Mouse (Mus musculus): ENCODE measurements around the gene Aldh8a1. TPM values are rescaled to one million over a fixed set of nuclear protein-coding genes. Genes with fewer than 3 reads are reported as not detected.
"Not testable (repeated sequence)": the region's sequence is repeated elsewhere in the genome, so short reads cannot be mapped to it uniquely, and the experiment has no call there.

Aldh8a1 gene
- polyA plus RNA-seq, 1 experiment from 2014 or later: not detected

DNA sequence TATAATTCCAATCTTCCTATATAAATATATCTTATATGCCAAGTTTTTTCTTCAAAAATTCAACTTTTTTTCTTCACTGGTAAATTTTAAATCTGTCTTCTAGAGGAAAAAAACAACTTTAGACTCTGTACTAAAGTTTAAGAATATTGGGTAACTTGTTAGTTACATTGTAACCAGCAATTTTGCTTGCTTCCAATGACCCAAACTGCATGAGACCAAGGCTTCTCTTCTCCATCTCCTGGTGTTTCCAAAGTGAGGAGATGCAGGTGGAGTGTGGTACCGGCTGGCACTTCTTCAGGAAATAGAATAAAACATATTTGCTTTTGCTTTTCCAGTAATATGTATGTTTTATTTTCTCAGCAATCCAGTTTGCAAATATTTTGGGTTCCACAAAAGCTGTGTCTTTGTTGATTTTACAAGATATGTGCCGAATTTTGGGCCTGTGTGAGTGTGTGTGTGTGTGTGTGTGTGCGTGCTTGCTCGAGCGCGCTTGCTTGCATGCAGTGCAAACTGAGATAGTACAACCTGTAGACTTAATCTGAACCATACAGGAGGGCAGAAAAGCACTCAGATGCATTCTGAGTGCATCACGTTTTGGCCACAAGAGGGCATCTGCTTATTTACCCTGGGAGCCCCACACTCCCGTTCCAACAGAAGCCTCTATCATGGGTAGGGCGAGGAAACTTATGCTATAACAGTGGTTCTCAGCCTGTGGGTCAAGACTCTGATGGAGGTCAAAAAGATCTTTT, 1.3 kb downstream of the Aldh8a1 start:
- 75% methylated on average over 9 of the region's 9 CpGs for WGBS
- no peak overlapping the region for H3K27ac ChIP-seq
- no peaks in the 10 kb centered on the region for H3K36me3 ChIP-seq (replicated peaks)
- H3K9me3 ChIP-seq: no peaks in the 10 kb centered on the region
- no peaks in the 10 kb centered on the region for H3K27me3 ChIP-seq (ENCODE audit: poor library complexity, severe bottlenecking)
- H3K4me1 ChIP-seq: no peaks in the 10 kb centered on the region
- no peak for DNase-seq (ENCODE audit: extremely low spot score, low spot score)
- no peak overlapping the region for H3K4me3 ChIP-seq

DNA sequence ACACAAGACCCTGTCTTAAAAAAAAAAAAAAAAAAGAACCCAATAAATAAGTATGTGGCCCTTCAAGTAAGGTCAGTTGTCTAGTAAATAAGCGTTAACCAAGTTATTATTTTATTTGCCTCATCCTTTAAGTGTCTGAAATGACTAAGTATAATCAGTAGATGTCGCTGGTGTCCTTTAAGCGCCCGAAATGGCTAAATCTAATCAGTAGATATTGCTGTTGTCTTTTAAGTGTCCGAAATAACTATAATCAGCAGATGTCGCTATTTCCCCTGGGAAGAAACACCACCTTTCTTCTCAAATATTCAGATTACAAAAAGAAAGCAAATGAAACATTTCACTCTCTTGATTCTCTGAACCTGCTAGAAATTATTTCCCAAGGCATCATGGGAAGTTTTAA, 5.8 kb downstream of the Aldh8a1 start:
- 30% methylated on average over 6 of the region's 6 CpGs for WGBS
- no peaks in the 10 kb centered on the region for H3K9me3 ChIP-seq
- no peak for DNase-seq (ENCODE audit: extremely low spot score, low spot score)

DNA sequence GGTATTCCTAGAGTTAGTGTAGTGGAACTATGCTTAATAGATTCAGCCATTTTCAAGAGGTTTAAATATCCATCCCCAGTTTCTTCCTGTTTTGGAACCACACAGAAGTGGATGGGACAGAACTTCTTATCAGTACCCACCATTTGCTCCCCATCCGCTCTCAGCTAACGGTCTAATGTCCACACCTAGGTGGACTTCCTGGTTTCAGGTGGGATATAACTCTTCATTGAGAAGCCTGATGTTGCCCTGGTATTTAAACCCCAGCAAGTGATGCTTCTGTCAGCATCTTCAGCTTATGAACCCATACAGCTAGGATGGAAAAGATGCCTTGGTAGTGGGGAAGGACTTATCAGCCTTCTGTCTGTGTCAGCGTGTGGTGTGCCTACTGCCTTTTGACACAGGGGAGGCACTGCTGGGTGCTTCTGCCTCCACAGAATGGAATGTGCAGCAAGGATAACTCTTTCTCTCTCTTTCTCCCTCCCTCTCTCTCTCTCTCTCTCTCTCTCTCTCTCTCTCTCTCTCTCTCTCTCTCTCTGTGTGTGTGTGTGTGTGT, 8.1 kb downstream of the Aldh8a1 start:
- 76% methylated on average over 3 of the region's 3 CpGs for WGBS
- no peaks in the 10 kb centered on the region for H3K9me3 ChIP-seq

More for the DNA sequence above, 5.8 kb downstream of the Aldh8a1 start:
- no peaks in the 10 kb centered on the region for H3K4me1 ChIP-seq
- no peak overlapping the region for H3K27ac ChIP-seq
- no peak overlapping the region for H3K4me3 ChIP-seq
- no peaks in the 10 kb centered on the region for H3K27me3 ChIP-seq (ENCODE audit: poor library complexity, severe bottlenecking)
- no peaks in the 10 kb centered on the region for H3K36me3 ChIP-seq (replicated peaks)

DNA sequence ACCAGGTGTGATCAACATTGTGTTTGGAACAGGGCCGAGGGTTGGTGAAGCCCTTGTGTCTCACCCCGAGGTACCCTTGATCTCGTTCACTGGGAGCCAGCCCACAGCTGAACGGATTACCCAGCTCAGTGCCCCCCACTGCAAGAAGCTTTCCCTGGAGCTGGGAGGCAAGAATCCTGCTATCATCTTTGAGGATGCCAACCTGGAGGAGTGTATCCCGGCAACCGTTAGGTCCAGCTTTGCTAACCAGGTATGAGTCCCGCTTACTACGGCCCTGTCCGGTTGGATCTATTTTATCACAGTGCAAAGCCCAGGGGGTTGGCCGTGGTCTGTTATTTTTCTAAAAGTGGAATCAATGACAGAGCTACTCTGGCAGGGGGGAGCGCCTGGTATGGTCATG, 12.0 kb downstream of the Aldh8a1 start:
- H3K9me3 ChIP-seq: no peaks in the 10 kb centered on the region
- H3K27ac ChIP-seq: no peak overlapping the region
- no peaks in the 10 kb centered on the region for H3K36me3 ChIP-seq (replicated peaks)
- no peak overlapping the region for H3K4me3 ChIP-seq
- H3K4me1 ChIP-seq: no peaks in the 10 kb centered on the region; the same call in 1 of the 2 replicates
- DNase-seq (ENCODE audit: extremely low spot score, low spot score): no peak
- no peaks in the 10 kb centered on the region for H3K27me3 ChIP-seq (ENCODE audit: poor library complexity, severe bottlenecking)
- WGBS: 92% methylated on average over 11 of the region's 11 CpGs

More for the DNA sequence above, 8.1 kb downstream of the Aldh8a1 start:
- Histone ChIP-seq H3K4me3 (no peak overlapping the region), H3K27ac (no peak overlapping the region), H3K4me1 (no peaks in the 10 kb centered on the region; the same call in 1 of the 2 replicates), H3K36me3 (replicated peaks) (no peaks in the 10 kb centered on the region), H3K27me3 (ENCODE audit: poor library complexity, severe bottlenecking) (no peaks in the 10 kb centered on the region)
- DNase-seq (ENCODE audit: extremely low spot score, low spot score): no peak

DNA sequence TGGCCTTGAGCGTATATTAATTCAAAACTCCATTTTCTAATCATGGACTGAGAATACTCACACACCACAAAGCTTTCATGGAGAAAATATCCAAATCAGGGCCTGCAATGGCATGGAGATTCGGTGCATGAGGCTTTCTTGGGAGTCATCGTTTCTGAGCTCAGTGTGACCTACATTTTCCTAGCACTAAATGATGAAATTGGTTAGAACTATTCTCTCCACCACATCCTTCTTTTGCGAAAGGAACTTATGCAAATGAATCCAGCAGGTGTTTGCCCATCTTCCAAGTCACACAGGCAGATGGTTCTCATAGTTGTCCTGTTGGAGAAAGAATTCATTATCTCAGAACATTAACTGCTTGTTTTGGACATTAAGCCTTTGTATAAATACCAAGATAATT, 13.3 kb downstream of the Aldh8a1 start:
- 87% methylated on average over 4 of the region's 4 CpGs for WGBS
- no peak for DNase-seq (ENCODE audit: extremely low spot score, low spot score)
- H3K36me3 ChIP-seq (replicated peaks): no peaks in the 10 kb centered on the region
- H3K9me3 ChIP-seq: no peaks in the 10 kb centered on the region
- no peak overlapping the region for H3K27ac ChIP-seq
- no peak overlapping the region for H3K4me3 ChIP-seq
- H3K27me3 ChIP-seq (ENCODE audit: poor library complexity, severe bottlenecking): no peaks in the 10 kb centered on the region
- H3K4me1 ChIP-seq: no peaks in the 10 kb centered on the region; the same call in 1 of the 2 replicates

DNA sequence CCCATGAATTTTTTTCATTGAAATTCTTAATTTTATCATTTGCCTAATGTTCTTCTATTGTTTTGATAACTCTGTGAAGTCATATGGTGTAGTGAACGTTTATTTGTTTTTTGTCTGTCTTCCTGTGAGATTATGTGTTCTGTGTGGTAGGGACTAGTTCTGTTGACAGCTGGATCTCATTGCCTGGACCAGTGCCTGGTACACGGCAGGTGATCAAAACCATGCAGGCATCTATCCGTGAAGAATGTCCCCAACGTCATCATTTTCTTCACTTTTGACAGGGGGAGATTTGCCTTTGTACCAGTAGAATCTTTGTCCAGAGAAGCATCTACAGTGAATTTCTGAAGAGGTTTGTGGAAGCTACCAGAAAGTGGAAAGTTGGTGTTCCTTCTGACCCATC, 14.2 kb downstream of the Aldh8a1 start:
- no peak for DNase-seq (ENCODE audit: extremely low spot score, low spot score)
- H3K4me1 ChIP-seq: no peaks in the 10 kb centered on the region; the same call in 1 of the 2 replicates
- no peaks in the 10 kb centered on the region for H3K36me3 ChIP-seq (replicated peaks)
- no peaks in the 10 kb centered on the region for H3K27me3 ChIP-seq (ENCODE audit: poor library complexity, severe bottlenecking)
- WGBS: 77% methylated on average over 4 of the region's 4 CpGs
- no peak overlapping the region for H3K27ac ChIP-seq
- no peak overlapping the region for H3K4me3 ChIP-seq
- H3K9me3 ChIP-seq: no peaks in the 10 kb centered on the region

DNA sequence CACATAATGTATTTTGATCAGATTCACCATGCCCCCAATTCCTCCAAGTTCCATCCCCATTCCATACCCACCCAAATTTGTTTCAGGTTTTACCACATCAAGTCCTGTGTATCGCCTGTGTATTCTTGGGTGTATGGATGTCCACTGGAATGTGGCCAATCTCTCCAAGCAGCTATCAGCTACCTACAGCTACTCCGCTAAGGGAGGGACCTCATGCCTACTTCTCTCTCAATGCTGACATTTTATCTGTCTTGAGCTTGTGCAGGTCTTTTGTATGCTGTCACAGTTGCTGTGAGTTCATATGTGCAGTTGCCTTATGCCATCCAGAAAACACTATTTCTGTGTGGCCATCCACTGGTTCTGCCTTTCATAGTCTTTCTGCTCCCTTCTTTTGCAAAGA, 16.3 kb downstream of the Aldh8a1 start:
- Histone ChIP-seq H3K9me3 (no peaks in the 10 kb centered on the region), H3K27me3 (ENCODE audit: poor library complexity, severe bottlenecking) (no peaks in the 10 kb centered on the region), H3K36me3 (replicated peaks) (no peaks in the 10 kb centered on the region), H3K4me1 (no peaks in the 10 kb centered on the region; the same call in 1 of the 2 replicates), H3K4me3 (no peak overlapping the region), H3K27ac (no peak overlapping the region)
- DNase-seq (ENCODE audit: extremely low spot score, low spot score): no peak
- 88% methylated on average over 2 of the region's 2 CpGs for WGBS

DNA sequence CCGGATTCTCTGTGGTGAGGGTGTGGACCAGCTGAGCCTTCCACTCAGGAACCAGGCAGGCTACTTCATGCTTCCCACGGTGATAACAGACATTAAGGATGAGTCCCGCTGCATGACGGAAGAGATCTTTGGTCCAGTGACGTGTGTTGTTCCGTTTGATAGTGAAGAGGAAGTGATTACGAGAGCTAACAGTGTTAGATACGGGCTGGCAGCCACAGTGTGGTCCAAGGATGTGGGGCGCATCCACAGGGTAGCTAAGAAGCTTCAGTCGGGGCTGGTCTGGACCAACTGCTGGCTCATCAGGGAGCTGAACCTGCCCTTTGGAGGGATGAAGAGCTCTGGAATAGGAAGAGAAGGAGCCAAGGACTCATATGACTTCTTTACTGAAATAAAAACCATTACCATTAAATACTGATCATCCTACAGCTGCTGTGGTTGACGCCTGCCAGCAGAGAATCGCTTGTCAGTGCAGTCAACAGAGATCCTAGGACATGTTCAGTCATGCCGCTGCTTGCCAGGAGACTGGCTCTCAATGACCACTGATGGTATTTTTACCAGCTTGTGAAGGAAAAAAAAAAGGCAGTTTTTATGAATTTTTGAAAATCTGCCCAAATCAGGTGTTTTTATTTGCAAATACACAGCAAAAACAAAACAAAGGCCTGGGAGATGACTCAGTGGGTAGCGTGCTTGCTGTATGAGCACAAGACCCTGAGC, 18.5 kb downstream of the Aldh8a1 start:
- Histone ChIP-seq H3K27ac (no peak overlapping the region), H3K4me3 (no peak overlapping the region), H3K27me3 (ENCODE audit: poor library complexity, severe bottlenecking) (no peaks in the 10 kb centered on the region), H3K4me1 (peaks cover 6% of the 10 kb centered on the region; the same call in 1 of the 2 replicates), H3K36me3 (replicated peaks) (no peaks in the 10 kb centered on the region), H3K9me3 (no peaks in the 10 kb centered on the region)
- no peak for DNase-seq (ENCODE audit: extremely low spot score, low spot score)
- WGBS: 91% methylated on average over 14 of the region's 14 CpGs

DNA sequence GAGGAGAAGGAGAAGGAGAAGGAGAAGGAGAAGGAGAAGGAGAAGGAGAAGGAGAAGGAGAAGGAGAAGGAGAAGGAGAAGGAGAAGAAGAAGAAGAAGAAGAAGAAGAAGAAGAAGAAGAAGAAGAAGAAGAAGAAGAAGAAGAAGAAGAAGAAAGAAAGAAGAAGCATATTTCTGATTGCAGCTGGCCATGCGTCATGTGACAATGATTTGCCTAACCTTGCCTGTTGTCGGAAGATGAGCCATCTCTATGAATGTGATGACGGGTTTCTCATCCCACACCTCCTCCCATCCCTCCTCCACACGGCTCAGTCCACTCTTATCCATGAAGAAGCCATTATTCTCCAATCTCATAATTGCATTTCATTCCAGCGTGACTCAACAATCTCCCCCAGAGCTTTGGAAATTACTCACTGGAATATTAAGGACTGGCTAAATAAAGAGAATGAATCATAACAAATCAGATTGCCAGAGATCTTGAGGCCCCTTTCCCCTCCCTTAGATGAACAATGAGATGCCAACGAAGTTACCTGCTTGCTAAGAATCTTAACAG, 21.9 kb downstream of the Aldh8a1 start:
- 93% methylated on average over 6 of the region's 6 CpGs for WGBS
- not testable (repeated sequence) for H3K4me3 ChIP-seq; DNase-seq (ENCODE audit: extremely low spot score, low spot score); H3K27me3 ChIP-seq (ENCODE audit: poor library complexity, severe bottlenecking); H3K36me3 ChIP-seq (replicated peaks); H3K27ac ChIP-seq; H3K4me1 ChIP-seq; H3K9me3 ChIP-seq

DNA sequence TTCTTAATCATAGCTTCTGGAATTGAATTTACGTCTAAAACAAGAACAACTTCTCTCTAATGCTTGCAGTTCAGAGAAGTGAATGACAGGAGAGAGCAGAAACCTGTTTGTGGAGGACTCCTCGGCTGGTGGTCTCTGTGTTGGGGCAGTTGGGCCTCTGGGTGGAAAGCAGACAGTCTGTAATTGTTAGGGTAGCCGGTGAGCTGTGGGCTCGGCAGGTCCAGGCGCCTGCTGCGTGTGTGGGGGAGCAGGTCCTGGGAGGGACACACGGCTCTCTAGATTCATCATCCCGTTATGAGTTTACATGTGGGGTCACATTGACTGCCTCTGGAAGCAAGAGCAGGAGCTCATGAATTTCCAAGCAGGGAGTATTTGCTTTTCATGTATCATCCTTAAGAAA, 22.5 kb downstream of the Aldh8a1 start:
- no peaks in the 10 kb centered on the region for H3K27me3 ChIP-seq (ENCODE audit: poor library complexity, severe bottlenecking)
- no peak for DNase-seq (ENCODE audit: extremely low spot score, low spot score)
- no peak overlapping the region for H3K27ac ChIP-seq
- peaks cover 10% of the 10 kb centered on the region; the same call in 1 of the 2 replicates for H3K4me1 ChIP-seq
- 82% methylated on average over 8 of the region's 8 CpGs for WGBS
- no peak overlapping the region for H3K4me3 ChIP-seq
- H3K9me3 ChIP-seq: no peaks in the 10 kb centered on the region
- H3K36me3 ChIP-seq (replicated peaks): no peaks in the 10 kb centered on the region

DNA sequence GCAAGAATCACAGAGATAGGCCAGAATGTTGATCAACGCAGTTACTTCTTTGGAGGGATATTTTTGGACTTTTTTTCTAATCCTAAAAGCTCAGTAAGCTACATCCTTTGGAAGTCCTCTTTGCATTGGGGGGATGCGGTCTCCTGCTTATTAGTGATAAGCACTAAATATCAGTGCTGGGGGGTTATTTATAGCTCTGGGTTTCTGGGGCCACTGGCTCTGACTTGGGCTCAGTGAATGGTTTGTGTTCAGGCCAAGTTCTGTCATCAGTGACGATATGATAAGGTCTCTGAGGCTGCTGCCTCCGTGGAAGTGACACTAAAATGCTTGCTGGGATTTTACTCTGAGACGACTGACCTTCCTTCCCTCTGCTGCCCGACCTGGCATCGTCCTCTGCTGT, 22.9 kb downstream of the Aldh8a1 start:
- WGBS: 72% methylated on average over 7 of the region's 7 CpGs
- Histone ChIP-seq H3K27me3 (ENCODE audit: poor library complexity, severe bottlenecking) (no peaks in the 10 kb centered on the region), H3K27ac (no peak overlapping the region), H3K36me3 (replicated peaks) (no peaks in the 10 kb centered on the region), H3K4me3 (no peak overlapping the region), H3K9me3 (no peaks in the 10 kb centered on the region), H3K4me1 (peaks cover 10% of the 10 kb centered on the region; the same call in 1 of the 2 replicates)
- no peak for DNase-seq (ENCODE audit: extremely low spot score, low spot score)

DNA sequence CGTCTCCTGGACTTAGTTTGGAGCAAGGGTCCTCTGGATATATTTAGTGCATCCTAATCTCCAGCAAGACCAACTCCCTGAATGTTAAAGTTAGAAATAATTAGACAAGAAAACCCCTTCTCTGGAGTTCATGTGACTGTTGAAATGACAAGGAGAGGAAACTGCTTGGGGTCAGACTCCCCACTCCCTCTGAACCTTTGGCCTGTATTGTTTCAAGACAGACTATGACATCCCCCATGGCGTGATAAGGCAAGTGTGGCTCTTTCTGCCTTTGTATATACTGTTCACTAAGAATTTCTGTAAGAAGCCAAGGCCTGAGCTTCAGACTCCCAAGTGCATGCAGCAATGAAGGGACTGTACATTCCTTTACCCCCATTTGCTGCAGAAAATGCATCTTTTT, 23.4 kb downstream of the Aldh8a1 start:
- 50% methylated on average over 2 of the region's 2 CpGs for WGBS
- H3K4me1 ChIP-seq: peaks cover 10% of the 10 kb centered on the region; the same call in 1 of the 2 replicates
- H3K27ac ChIP-seq: no peak overlapping the region
- H3K9me3 ChIP-seq: no peaks in the 10 kb centered on the region
- no peaks in the 10 kb centered on the region for H3K36me3 ChIP-seq (replicated peaks)
- no peak for DNase-seq (ENCODE audit: extremely low spot score, low spot score)
- H3K4me3 ChIP-seq: no peak overlapping the region
- H3K27me3 ChIP-seq (ENCODE audit: poor library complexity, severe bottlenecking): no peaks in the 10 kb centered on the region

DNA sequence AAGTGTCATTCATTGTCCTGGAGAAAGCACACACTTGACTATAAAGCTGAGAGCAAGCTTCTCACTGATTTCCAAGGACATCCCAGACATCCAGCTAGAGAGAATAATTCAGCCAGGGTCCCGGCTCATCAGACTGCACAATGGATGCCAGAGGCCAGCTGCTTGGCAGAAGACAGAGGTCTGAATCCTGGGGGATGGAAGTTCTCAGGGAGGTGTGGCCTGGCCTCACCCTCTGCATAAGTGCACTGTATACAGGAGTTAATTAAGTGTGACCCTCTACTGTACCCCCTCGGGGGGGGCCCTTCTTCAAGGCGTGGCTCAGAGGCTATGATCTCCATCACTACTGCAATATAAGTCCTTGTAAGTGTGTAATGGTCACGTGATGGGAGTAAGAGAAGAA, 24.2 kb downstream of the Aldh8a1 start:
- H3K4me1 ChIP-seq: peaks cover 10% of the 10 kb centered on the region; the same call in 1 of the 2 replicates
- H3K27me3 ChIP-seq (ENCODE audit: poor library complexity, severe bottlenecking): no peaks in the 10 kb centered on the region
- no peaks in the 10 kb centered on the region for H3K36me3 ChIP-seq (replicated peaks)
- H3K9me3 ChIP-seq: no peaks in the 10 kb centered on the region
- H3K4me3 ChIP-seq: no peak overlapping the region
- DNase-seq (ENCODE audit: extremely low spot score, low spot score): no peak
- no peak overlapping the region for H3K27ac ChIP-seq
- WGBS: 84% methylated on average over 4 of the region's 4 CpGs
